In the genomic region with DNA sequence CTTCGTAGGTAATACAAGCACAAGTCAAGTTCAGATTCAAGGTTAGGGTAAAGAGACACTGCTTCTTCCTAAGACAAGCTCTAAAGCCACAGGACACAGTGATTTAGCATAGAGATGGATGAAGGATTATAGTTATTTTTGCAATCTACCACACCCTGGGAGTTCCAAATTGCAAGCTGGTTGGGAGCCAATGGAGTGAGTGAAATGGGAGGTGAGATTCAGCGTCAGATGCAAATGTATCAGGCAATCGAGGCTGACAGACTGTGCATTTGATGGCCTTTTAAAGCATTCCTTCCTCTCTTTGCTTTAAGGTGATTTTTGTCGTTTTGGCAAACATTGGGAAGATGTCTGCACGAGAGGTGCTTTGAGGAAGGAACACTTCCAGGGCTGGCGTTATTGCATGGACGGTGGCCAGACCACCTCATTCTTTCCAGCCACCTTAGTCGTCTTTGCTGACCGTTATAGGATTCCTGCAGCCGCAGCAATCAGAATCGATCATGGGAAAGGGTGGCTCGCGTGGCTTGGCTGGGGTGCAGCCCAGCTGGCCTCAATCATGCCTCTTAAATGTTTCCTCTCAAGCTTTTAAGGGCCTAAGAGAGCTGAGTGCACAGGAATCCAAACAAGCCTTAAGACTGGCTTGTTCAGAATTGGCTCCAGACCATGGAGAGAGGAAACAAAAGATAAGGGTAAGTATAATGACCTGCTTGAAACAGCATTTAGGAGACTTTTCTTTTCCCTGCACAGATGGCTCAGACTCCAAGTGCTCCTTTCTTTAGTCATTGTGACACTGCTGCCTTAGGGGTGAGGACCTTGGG, we compare ENCODE assay signal across 13 mouse cellular contexts.
DNase-seq lines count a peak whose midpoint lies in the region; ATAC-seq lines count a peak whose summit lies in the region.
"Had no signal": no experiment of that assay in that cellular context is flagged by ENCODE, and none has a peak within 500 bp of the region (broad histone marks: within the 10 kb centered on the region; RNA-seq: fewer than 3 reads in every experiment).

No protein-coding gene starts in this region.

- 0 out of 2 replicates have a peak, but pooled peaks cover 5% of the 10 kb centered on the region for H3K4me1 ChIP-seq in kidney, embryonic 16.5 days (ENCODE audit: insufficient read depth, low read length)

- H3K4me3 ChIP-seq in kidney, embryonic 16.5 days (ENCODE audit: low read length) = no peak overlapping the region
- H3K4me3 ChIP-seq: stomach, embryonic 15.5 days had no signal

- 0 out of 2 replicates have a peak, but pooled peaks cover 7% of the 10 kb centered on the region for H3K9me3 ChIP-seq in kidney, embryonic 16.5 days (ENCODE audit: low read length)
- H3K9me3 ChIP-seq: G1E; stomach, embryonic 15.5 days had no signal

- peak; percentile 11 to 25 for DNase-seq in cerebellum, postnatal 14 days
- DNase-seq in cerebellum, adult 11 months = no peak
- peak; percentile 20 for DNase-seq in kidney, postnatal 10 days
- DNase-seq in fibroblast of lung, adult 2 months (ENCODE audit: low read depth) = peak; percentile 0
- DNase-seq in lung, postnatal 10 days = peak; percentile 47
- no peak for DNase-seq in right cerebral cortex, postnatal 4 days
- DNase-seq: adrenal gland, postnatal 25 days; liver, postnatal 0 days; retina, postnatal 1 day had no signal

- no peak for ATAC-seq in kidney, embryonic 16.5 days (ENCODE audit: low FRiP score, low TSS enrichment)
- ATAC-seq in megakaryocyte, adult 5-6 weeks (ENCODE audit: poor library complexity, severe bottlenecking) = no peak
- ATAC-seq: liver, postnatal 0 days had no signal

- H3K27ac ChIP-seq in kidney, embryonic 16.5 days (ENCODE audit: low read length) = no peak overlapping the region
- H3K27ac ChIP-seq: stomach, embryonic 15.5 days had no signal

- H3K4me2 ChIP-seq in kidney, embryonic 16.5 days (replicated peaks; ENCODE audit: low read depth, low read length) = no peak overlapping the region
- H3K4me2 ChIP-seq: stomach, embryonic 15.5 days had no signal

- H3K27me3 ChIP-seq in kidney, embryonic 16.5 days (ENCODE audit: insufficient read depth, low read length) = 0 out of 2 replicates have a peak, but pooled peaks cover 4% of the 10 kb centered on the region
- H3K27me3 ChIP-seq: stomach, embryonic 15.5 days had no signal

- H3K36me3 ChIP-seq in kidney, embryonic 16.5 days (ENCODE audit: insufficient read depth, low read length) = no peaks in the 10 kb centered on the region
- H3K36me3 ChIP-seq: G1E; stomach, embryonic 15.5 days had no signal

- WGBS in kidney, embryonic 16.5 days = 43% methylated on average over 13 of the region's 13 CpGs

- no peak overlapping the region for H3K9ac ChIP-seq in kidney, embryonic 16.5 days (replicated peaks; ENCODE audit: low read length)
- H3K9ac ChIP-seq: liver, postnatal 0 days; stomach, embryonic 15.5 days had no signal

Comparison
In these comparisons a context has a peak if more than half of its experiments do, and no peak if none do; other contexts are left out.
1. DNase-seq: peak in cerebellum, postnatal 14 days (2 of 2), kidney, postnatal 10 days (single experiment), fibroblast of lung, adult 2 months (single experiment) and lung, postnatal 10 days (single experiment); none in cerebellum, adult 11 months (single experiment) and right cerebral cortex, postnatal 4 days (single experiment).